Comparison of ENCODE assay signal across 26 mouse cellular contexts in the genomic region with DNA sequence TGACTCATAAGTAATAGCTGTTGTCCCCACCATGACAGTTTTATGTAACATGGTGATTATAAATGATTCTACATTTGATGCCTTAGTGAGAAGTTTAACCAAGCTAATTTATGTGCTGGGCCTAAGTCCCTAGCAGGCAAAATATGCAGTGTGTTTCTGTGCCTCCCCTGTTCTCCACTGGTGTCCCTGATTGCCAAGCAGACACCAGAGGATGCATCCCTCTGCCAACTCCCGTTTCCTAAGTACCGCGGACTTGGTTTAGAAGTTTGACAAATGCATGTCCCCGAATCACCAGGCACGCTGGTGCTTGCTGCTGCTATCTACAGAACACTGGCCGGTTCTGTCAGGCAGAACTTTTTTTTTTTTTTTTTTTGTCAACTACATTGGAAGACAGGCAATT. TPM values are rescaled to one million over a fixed set of nuclear protein-coding genes. Genes with fewer than 3 reads are reported as not detected.
DNase-seq lines count a peak whose midpoint lies in the region; ATAC-seq and TF ChIP-seq lines count a peak whose summit lies in the region.
"Had no signal": no experiment of that assay in that cellular context is flagged by ENCODE, and none has a peak within 500 bp of the region (broad histone marks: within the 10 kb centered on the region; RNA-seq: fewer than 3 reads in every experiment).

No protein-coding gene starts in this region.

- intact Hi-C loops in left cerebral cortex, adult 2 months (cut with DNase I) = no loop called here

- no peak overlapping the region for H3K4me3 ChIP-seq in left cerebral cortex, adult 2 months
- H3K4me3 ChIP-seq: embryonic facial prominence, embryonic 12.5 days; forebrain, embryonic 12.5 days; heart, embryonic 10.5 days had no signal

- peak overlapping the region; percentile 61; the same call in 1 of the 2 replicates for H3K27ac ChIP-seq in left cerebral cortex, adult 2 months
- H3K27ac ChIP-seq: embryonic facial prominence, embryonic 12.5 days; forebrain, embryonic 12.5 days; heart, embryonic 10.5 days; hindbrain, embryonic 14.5 days had no signal

- DNase-seq in adrenal gland, adult 2 months = peak; percentile 49
- DNase-seq in adrenal gland, postnatal 25 days = no peak
- no peak for DNase-seq in frontal cortex, adult 2 months (ENCODE audit: extremely low spot score in 1 of 2, low spot score in 1 of 2)
- DNase-seq in left cerebral cortex, adult 2 months (ENCODE audit: extremely low spot score in 1 of 2, low spot score in 2 of 2) = no peak
- DNase-seq in left cerebral cortex, adult 9 months (ENCODE audit: low spot score in 2 of 2) = no peak
- peak; percentile 42 for DNase-seq in Muller cell, postnatal 12 days (ENCODE audit: inconsistent ontology term)
- DNase-seq: B cell, adult 2 months; cerebellum, adult 11 months; cerebellum, adult 8-10 months; cerebellum, postnatal 14 days; embryo, embryonic 11 days; heart, adult 18-20 months; heart, postnatal 10 days; heart, postnatal 4 days had no signal

- peak; percentile 62 for ATAC-seq in frontal cortex, adult (ENCODE audit: low TSS enrichment)
- no peak for ATAC-seq in monocyte, adult 5-6 weeks (replicated peaks; ENCODE audit: insufficient number of reproducible peaks, low FRiP score, low TSS enrichment, poor library complexity, severe bottlenecking)
- ATAC-seq: CD4-positive, CD25-positive, alpha-beta regulatory T cell, adult 4 months; forebrain, embryonic 16.5 days; inflammation-experienced regulatory T-cells, adult 6 months; intestine, postnatal 0 days had no signal

- no peak for TF ChIP-seq CTCF in left cerebral cortex, adult 2 months (IDR thresholded peaks at IDR 0.05)

RNA-seq across cellular contexts. Expression of a gene that starts 39.0 kb away (rescaled TPM):
- 10 to 100 TPM in 1 of 2 experiments, 1 to 10 TPM in 1; 8.4 to 60.6 TPM for total RNA-seq in adrenal gland, adult 2 months (2021)
- polyA plus RNA-seq in adrenal gland, adult 2 months (2012; rRNA removed) = 5.2 and 5.9 TPM in 2 replicates
- total RNA-seq in adrenal gland, postnatal 25 days (2021) = 18.8 and 21.8 TPM in 2 replicates
- 35.6 and 37.4 TPM in 2 replicates for polyA plus RNA-seq in frontal cortex, adult 2 months (2012; rRNA removed)
- 10 to 100 TPM; 37.7 to 49.5 TPM for total RNA-seq in left cerebral cortex, adult 2 months (2021)
- not detected in 3 replicates for total RNA-seq in monocyte, adult 5-6 weeks (2017)
- total RNA-seq: common myeloid progenitor, adult 5-6 weeks had no signal
- polyA plus RNA-seq: CD4-positive, CD25-positive, alpha-beta regulatory T cell, adult 4 months; G1E; inflammation-experienced regulatory T-cells, adult 6 months had no signal

Comparison
In these comparisons a context has a peak if more than half of its experiments do, and no peak if none do; other contexts are left out.
1. DNase-seq: peak in adrenal gland, adult 2 months (single experiment) and Muller cell, postnatal 12 days (single experiment); none in adrenal gland, postnatal 25 days (single experiment), frontal cortex, adult 2 months (0 of 2), left cerebral cortex, adult 2 months (0 of 2) and left cerebral cortex, adult 9 months (0 of 2).